Mouse (Mus musculus) limb, embryonic 11.5 days (tissue): ENCODE results near the gene Ddx56. TPM values are rescaled to one million over a fixed set of nuclear protein-coding genes. Genes with fewer than 3 reads are reported as not detected.

ENCODE experiments used
- ATAC-seq: fragments of 200-750 bp; cut with Nextera tagmentation; 2 replicates; pipeline ENCODE4 v1.8.0; 2017; ENCODE audit warnings: low read depth; ENCODE audit not compliant: insufficient number of reproducible peaks, low FRiP score, low TSS enrichment
- DNase-seq: peaks from one replicate; pipeline ENCODE4 v3.0.0-alpha.2; 2015; ENCODE audit warnings: low spot score
- H3K27ac ChIP-seq: fragments of 300-500 bp; sonication (generic); replicated peaks from 2 replicates; pipeline ENCODE4 v1.5.1; 2014; ENCODE audit warnings: low read depth, mild to moderate bottlenecking, low read length
- H3K27me3 ChIP-seq: fragments of 300-500 bp; sonication (generic); 2 replicates; pipeline ENCODE4 v1.6.1; 2014; ENCODE audit warnings: mild to moderate bottlenecking, low read length, mixed read lengths; ENCODE audit not compliant: control insufficient read depth, insufficient read depth
- H3K36me3 ChIP-seq: fragments of 300-500 bp; sonication (generic); 2 replicates; pipeline ENCODE4 v1.6.1; 2014; ENCODE audit warnings: mild to moderate bottlenecking, low read length, moderate library complexity, mixed read lengths; ENCODE audit not compliant: control insufficient read depth, insufficient read depth
- H3K4me1 ChIP-seq: fragments of 300-500 bp; sonication (generic); 2 replicates; pipeline ENCODE4 v1.6.1; 2014; ENCODE audit warnings: low read length, mixed read lengths; ENCODE audit not compliant: control insufficient read depth, insufficient read depth
- H3K4me2 ChIP-seq: fragments of 300-500 bp; sonication (generic); 2 replicates; pipeline ENCODE4 v1.6.1; 2014; ENCODE audit warnings: low read depth, mild to moderate bottlenecking, moderate library complexity; ENCODE audit not compliant: severe bottlenecking
- H3K4me3 ChIP-seq: fragments of 300-500 bp; sonication (generic); 2 replicates; pipeline ENCODE4 v1.5.1; 2014; ENCODE audit warnings: low read depth, low read length
- H3K9ac ChIP-seq: fragments of 300-500 bp; sonication (generic); 2 replicates; pipeline ENCODE4 v1.6.1; 2014; ENCODE audit warnings: mild to moderate bottlenecking, low read length
- H3K9me3 ChIP-seq: fragments of 300-500 bp; sonication (generic); 2 replicates; pipeline ENCODE4 v1.6.1; 2016; ENCODE audit warnings: low read length; ENCODE audit not compliant: control insufficient read depth
- WGBS: fragments of 180-500 bp; shearing (Covaris S2); extraction: QIAGEN DNeasy Blood & Tissue Kit; methylation state at CpG from one replicate; pipeline ENCODE4 v1.1.7; 2014; 5-methylcytosine and 5-hydroxymethylcytosine counted together
- polyA plus RNA-seq: library from polyadenylated mRNA; unstranded; fragments of >200 nt; fragmentation: Nextera tagmentation; extraction: Ambion mirVana; gene quantifications from 2 replicates; pipeline ENCODE4 v1.2.1, GENCODE M21; 2014

Gene Ddx56
- polyA plus RNA-seq, 1 experiment from 2014 or later, result 114 TPM

- no peaks in the 10 kb centered on the region for H3K4me1 ChIP-seq
- H3K36me3 ChIP-seq, result no peaks in the 10 kb centered on the region
- ATAC-seq (no peak), DNase-seq (no peak)
- H3K27me3 ChIP-seq, result no peaks in the 10 kb centered on the region
- H3K27ac ChIP-seq, result no peak overlapping the region
- no peak overlapping the region for H3K4me3 ChIP-seq
- no peaks in the 10 kb centered on the region for H3K9me3 ChIP-seq
- 84% methylated on average over 11 of the region's 11 CpGs for WGBS
- no peak overlapping the region for H3K4me2 ChIP-seq
- H3K9ac ChIP-seq, result no peak overlapping the region
Measured at GRCm38 (mm10) chr11:6218189-6218896, 49.2 kb downstream of the Ddx56 start.

GRCm38 (mm10) chr11:6216834-6217233 is 50.7 kb downstream of the Ddx56 start:
- Histone ChIP-seq H3K9me3 (no peaks in the 10 kb centered on the region), H3K27me3 (no peaks in the 10 kb centered on the region), H3K9ac (no peak overlapping the region), H3K4me2 (no peak overlapping the region), H3K4me1 (no peaks in the 10 kb centered on the region), H3K36me3 (no peaks in the 10 kb centered on the region), H3K27ac (no peak overlapping the region), H3K4me3 (no peak overlapping the region)
- ATAC-seq, result no peak
- whole genome bisulfite sequencing, result 70% methylated on average over 3 of the region's 3 CpGs
- no peak for DNase-seq

Other genes with a start within 250 kb of the Ddx56 start
- gene Camk2b, start 201.4 kb downstream of the Ddx56 start, polyA plus RNA-seq, result 0.55 and 0.67 TPM in 2 replicates
- gene A730071L15Rik, start 67.7 kb downstream of the Ddx56 start, polyA plus RNA-seq, result 0.17 and 0.67 TPM in 2 replicates
- gene Nudcd3, start 67.4 kb downstream of the Ddx56 start, polyA plus RNA-seq, result 41.7 and 45.4 TPM in 2 replicates
- 0.07 TPM in 1 of 2 replicates, not detected in the other for gene Npc1l1, start 37.6 kb downstream of the Ddx56 start, polyA plus RNA-seq
- 114 TPM in 2 replicates for gene Tmed4, start 7.1 kb upstream of the Ddx56 start, polyA plus RNA-seq
- gene Ogdh, start 23.9 kb upstream of the Ddx56 start, polyA plus RNA-seq, result 91.2 and 106 TPM in 2 replicates
- 11.2 and 13.5 TPM in 2 replicates for gene Zmiz2, start 121.3 kb upstream of the Ddx56 start, polyA plus RNA-seq
- 5,871 and 5,955 TPM in 2 replicates for gene Ppia, start 147.7 kb upstream of the Ddx56 start, polyA plus RNA-seq
- 866 and 905 TPM in 2 replicates for gene H2afv, start 176.7 kb upstream of the Ddx56 start, polyA plus RNA-seq
- gene Purb, start 208.1 kb upstream of the Ddx56 start, polyA plus RNA-seq, result 15.3 and 16.4 TPM in 2 replicates